ENCODE assay signal across 27 mouse cellular contexts in the genomic region with DNA sequence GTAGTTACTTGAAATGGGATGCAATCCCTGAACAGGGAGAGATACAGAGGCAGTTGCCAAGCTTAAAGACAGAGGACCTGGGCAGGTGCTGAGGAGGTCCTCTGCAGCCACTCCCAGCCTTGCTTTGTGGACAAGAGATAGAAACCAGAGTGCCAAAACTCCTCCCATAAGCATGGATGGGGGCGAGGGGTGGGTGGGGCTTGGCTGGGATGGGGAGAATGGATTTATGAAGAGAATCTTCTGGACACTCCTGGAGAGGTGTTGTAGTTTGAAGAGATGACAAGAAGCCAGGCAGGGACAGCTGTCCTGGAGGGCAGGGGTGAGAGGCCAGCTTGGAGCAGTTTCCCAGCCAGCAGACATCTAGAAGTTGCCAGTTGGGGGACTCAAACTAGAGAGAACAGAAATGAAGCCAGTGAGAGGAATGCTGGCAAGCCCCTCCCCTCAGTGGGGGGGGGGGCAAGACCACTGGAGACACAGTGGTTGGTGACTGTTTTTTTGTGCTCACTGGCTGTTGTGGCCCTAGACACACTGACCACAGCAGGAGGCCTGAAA. TPM values are rescaled to one million over a fixed set of nuclear protein-coding genes. Genes with fewer than 3 reads are reported as not detected.
DNase-seq lines count a peak whose midpoint lies in the region; ATAC-seq and TF ChIP-seq lines count a peak whose summit lies in the region.
"Had no signal": no experiment of that assay in that cellular context is flagged by ENCODE, and none has a peak within 500 bp of the region (broad histone marks: within the 10 kb centered on the region; RNA-seq: fewer than 3 reads in every experiment).

No protein-coding gene starts in this region.

- no peak for TF ChIP-seq EP300 in stomach, postnatal 0 days (optimal IDR thresholded peaks at IDR 0.05)

- ATAC-seq in forebrain, embryonic 11.5 days (replicated peaks; ENCODE audit: low FRiP score): no peak
- no peak for ATAC-seq in forebrain, embryonic 16.5 days
- ATAC-seq in hindbrain, embryonic 16.5 days: no peak
- peak; percentile 29; the same call in 1 of the 2 replicates for ATAC-seq in lung, embryonic 16.5 days (ENCODE audit: low read depth)
- no peak for ATAC-seq in stomach, postnatal 0 days (ENCODE audit: low FRiP score, low TSS enrichment)
- ATAC-seq: forebrain, embryonic 13.5 days; forebrain, postnatal 0 days; Patski had no signal

- H3K4me3 ChIP-seq in forebrain, embryonic 11.5 days (ENCODE audit: low read depth, low read length): no peak overlapping the region
- no peak overlapping the region for H3K4me3 ChIP-seq in forebrain, embryonic 16.5 days (replicated peaks; ENCODE audit: low read length)
- H3K4me3 ChIP-seq in hindbrain, embryonic 10.5 days: no peak overlapping the region
- no peak overlapping the region for H3K4me3 ChIP-seq in hindbrain, embryonic 16.5 days (ENCODE audit: low read length)
- H3K4me3 ChIP-seq in lung, embryonic 16.5 days (ENCODE audit: low read length): no peak overlapping the region
- no peak overlapping the region for H3K4me3 ChIP-seq in stomach, postnatal 0 days (ENCODE audit: low read depth, low read length)
- H3K4me3 ChIP-seq: embryonic facial prominence, embryonic 10.5 days; embryonic facial prominence, embryonic 13.5 days; erythroblast, embryonic 14.5 days; forebrain, embryonic 13.5 days; gastrocnemius, adult 2 months; heart, embryonic 13.5 days had no signal

- H3K9me3 ChIP-seq in forebrain, embryonic 11.5 days (ENCODE audit: control insufficient read depth, low read length): no peaks in the 10 kb centered on the region
- no peaks in the 10 kb centered on the region for H3K9me3 ChIP-seq in forebrain, embryonic 16.5 days (ENCODE audit: control insufficient read depth, low read length)
- peaks cover 5% of the 10 kb centered on the region; the same call in 1 of the 2 replicates for H3K9me3 ChIP-seq in hindbrain, embryonic 10.5 days
- no peaks in the 10 kb centered on the region for H3K9me3 ChIP-seq in hindbrain, embryonic 16.5 days (ENCODE audit: control insufficient read depth, low read length)
- 0 out of 2 replicates have a peak, but pooled peaks cover 3% of the 10 kb centered on the region for H3K9me3 ChIP-seq in lung, embryonic 16.5 days (ENCODE audit: control insufficient read depth, low read length)
- H3K9me3 ChIP-seq in stomach, postnatal 0 days (ENCODE audit: control insufficient read depth, low read length): no peaks in the 10 kb centered on the region
- H3K9me3 ChIP-seq: embryonic facial prominence, embryonic 10.5 days; embryonic facial prominence, embryonic 13.5 days; forebrain, embryonic 13.5 days; G1E; heart, embryonic 13.5 days had no signal

- 86% methylated on average over 1 of the region's 1 CpGs for WGBS in forebrain, embryonic 11.5 days
- 100% methylated on average over 1 of the region's 1 CpGs for WGBS in forebrain, embryonic 16.5 days
- WGBS in hindbrain, embryonic 10.5 days: 70% methylated on average over 1 of the region's 1 CpGs
- 68% methylated on average over 1 of the region's 1 CpGs for WGBS in hindbrain, embryonic 16.5 days
- WGBS in lung, embryonic 16.5 days: 46% methylated on average over 1 of the region's 1 CpGs
- 81% methylated on average over 1 of the region's 1 CpGs for WGBS in stomach, postnatal 0 days

- no peaks in the 10 kb centered on the region for H3K36me3 ChIP-seq in forebrain, embryonic 11.5 days (ENCODE audit: control insufficient read depth, insufficient read depth, low read length)
- no peaks in the 10 kb centered on the region for H3K36me3 ChIP-seq in forebrain, embryonic 16.5 days (ENCODE audit: control insufficient read depth, insufficient read depth)
- peaks cover 7% of the 10 kb centered on the region for H3K36me3 ChIP-seq in hindbrain, embryonic 10.5 days
- no peaks in the 10 kb centered on the region for H3K36me3 ChIP-seq in hindbrain, embryonic 16.5 days (ENCODE audit: control insufficient read depth, insufficient read depth, low read length)
- no peaks in the 10 kb centered on the region for H3K36me3 ChIP-seq in lung, embryonic 16.5 days (ENCODE audit: control insufficient read depth, insufficient read depth, low read length)
- no peaks in the 10 kb centered on the region for H3K36me3 ChIP-seq in stomach, postnatal 0 days (ENCODE audit: control insufficient read depth, insufficient read depth, low read length)
- H3K36me3 ChIP-seq: embryonic facial prominence, embryonic 13.5 days had no signal

- H3K4me1 ChIP-seq in forebrain, embryonic 11.5 days (replicated peaks; ENCODE audit: control insufficient read depth, insufficient read depth, low read length): peaks cover 6% of the 10 kb centered on the region
- H3K4me1 ChIP-seq in forebrain, embryonic 16.5 days (replicated peaks; ENCODE audit: control insufficient read depth, insufficient read depth, low read length): peaks cover 27% of the 10 kb centered on the region
- peaks cover 45% of the 10 kb centered on the region for H3K4me1 ChIP-seq in hindbrain, embryonic 10.5 days (replicated peaks)
- peaks cover 4% of the 10 kb centered on the region; the same call in 1 of the 2 replicates for H3K4me1 ChIP-seq in hindbrain, embryonic 16.5 days (ENCODE audit: control insufficient read depth, insufficient read depth, low read depth, low read length)
- no peaks in the 10 kb centered on the region for H3K4me1 ChIP-seq in lung, embryonic 16.5 days (replicated peaks; ENCODE audit: control insufficient read depth, insufficient read depth, low read length)
- H3K4me1 ChIP-seq in stomach, postnatal 0 days (replicated peaks; ENCODE audit: control insufficient read depth, insufficient read depth): no peaks in the 10 kb centered on the region
- H3K4me1 ChIP-seq: heart, embryonic 13.5 days had no signal

- no peaks in the 10 kb centered on the region for H3K27me3 ChIP-seq in forebrain, embryonic 11.5 days (ENCODE audit: control insufficient read depth, insufficient read depth, low read length)
- H3K27me3 ChIP-seq in forebrain, embryonic 16.5 days (replicated peaks; ENCODE audit: control insufficient read depth, insufficient read depth, low read length): no peaks in the 10 kb centered on the region
- H3K27me3 ChIP-seq in hindbrain, embryonic 10.5 days (ENCODE audit: insufficient read depth, poor library complexity, severe bottlenecking): no peaks in the 10 kb centered on the region
- H3K27me3 ChIP-seq in hindbrain, embryonic 16.5 days (replicated peaks; ENCODE audit: control insufficient read depth, insufficient read depth, low read length): no peaks in the 10 kb centered on the region
- no peaks in the 10 kb centered on the region for H3K27me3 ChIP-seq in lung, embryonic 16.5 days (ENCODE audit: control insufficient read depth, insufficient read depth, low read depth, low read length)
- H3K27me3 ChIP-seq in stomach, postnatal 0 days (ENCODE audit: control insufficient read depth, insufficient read depth, low read length): no peaks in the 10 kb centered on the region
- H3K27me3 ChIP-seq: CH12.LX; embryonic facial prominence, embryonic 13.5 days; forebrain, embryonic 13.5 days; heart, embryonic 13.5 days; Patski had no signal

- peak; percentile 30 for DNase-seq in forebrain, embryonic 11.5 days (ENCODE audit: low spot score)
- no peak for DNase-seq in hindbrain, embryonic 10.5 days (ENCODE audit: low spot score)
- no peak for DNase-seq in lung, postnatal 10 days
- peak; percentile 11 for DNase-seq in stomach, postnatal 0 days (ENCODE audit: low spot score)
- DNase-seq: adrenal gland, postnatal 10 days; adrenal gland, postnatal 36 days; B cell, adult 2 months; cerebellum, adult 18-20 months; cerebellum, adult 9-10 months; cerebellum, postnatal 25 days; embryo, embryonic 11 days; forebrain, postnatal 0 days; gastrocnemius, adult 2 months; gastrocnemius, postnatal 14 days; heart, adult 18-20 months had no signal

- H3K4me2 ChIP-seq in forebrain, embryonic 11.5 days (ENCODE audit: low read depth, low read length, severe bottlenecking): no peak overlapping the region
- no peak overlapping the region for H3K4me2 ChIP-seq in forebrain, embryonic 16.5 days (ENCODE audit: low read length)
- H3K4me2 ChIP-seq in hindbrain, embryonic 16.5 days (ENCODE audit: low read length): no peak overlapping the region
- H3K4me2 ChIP-seq in lung, embryonic 16.5 days (ENCODE audit: low read depth, low read length): no peak overlapping the region
- H3K4me2 ChIP-seq in stomach, postnatal 0 days (replicated peaks; ENCODE audit: low read depth): no peak overlapping the region
- H3K4me2 ChIP-seq: embryonic facial prominence, embryonic 13.5 days; forebrain, embryonic 13.5 days; heart, embryonic 13.5 days; hindbrain, embryonic 14.5 days had no signal

- H3K9ac ChIP-seq in forebrain, embryonic 11.5 days (ENCODE audit: low read length): no peak overlapping the region
- no peak overlapping the region for H3K9ac ChIP-seq in forebrain, embryonic 16.5 days (replicated peaks; ENCODE audit: low read depth, low read length)
- H3K9ac ChIP-seq in hindbrain, embryonic 16.5 days (ENCODE audit: low read depth, low read length): no peak overlapping the region
- H3K9ac ChIP-seq in lung, embryonic 16.5 days (ENCODE audit: low read length): no peak overlapping the region
- H3K9ac ChIP-seq in stomach, postnatal 0 days (ENCODE audit: low read length): no peak overlapping the region
- H3K9ac ChIP-seq: embryonic facial prominence, embryonic 13.5 days; forebrain, embryonic 13.5 days; forebrain, postnatal 0 days; heart, embryonic 13.5 days; hindbrain, embryonic 14.5 days had no signal

- H3K27ac ChIP-seq in forebrain, embryonic 11.5 days (ENCODE audit: low read depth, low read length): no peak overlapping the region
- H3K27ac ChIP-seq in forebrain, embryonic 16.5 days (ENCODE audit: low read length): no peak overlapping the region
- peak overlapping the region; percentile 53; the same call in 1 of the 2 replicates for H3K27ac ChIP-seq in hindbrain, embryonic 10.5 days
- H3K27ac ChIP-seq in hindbrain, embryonic 16.5 days (ENCODE audit: low read depth, low read length): no peak overlapping the region
- no peak overlapping the region for H3K27ac ChIP-seq in lung, embryonic 16.5 days (ENCODE audit: low read length)
- no peak overlapping the region for H3K27ac ChIP-seq in stomach, postnatal 0 days (replicated peaks)
- H3K27ac ChIP-seq: embryonic facial prominence, embryonic 10.5 days; embryonic facial prominence, embryonic 13.5 days; forebrain, embryonic 13.5 days; gastrocnemius, adult 2 months; heart, embryonic 13.5 days; hindbrain, embryonic 14.5 days had no signal

- TF ChIP-seq CTCF in stomach, postnatal 0 days (IDR thresholded peaks at IDR 0.05; ENCODE audit: low read depth): no peak

RNA-seq across cellular contexts. Expression of gene Gm4353, which starts 34.9 kb away (rescaled TPM):
- 0.56 and 0.91 TPM in 2 replicates for polyA plus RNA-seq in forebrain, embryonic 11.5 days (2014; fragmentation: Nextera tagmentation; extraction: Ambion mirVana)
- polyA plus RNA-seq in forebrain, embryonic 16.5 days (2015; fragmentation: Nextera tagmentation; extraction: Ambion mirVana): 1.2 and 1.5 TPM in 2 replicates
- 0.71 and 0.90 TPM in 2 replicates for polyA plus RNA-seq in hindbrain, embryonic 10.5 days (2016; fragmentation: Nextera tagmentation; extraction: Ambion mirVana)
- polyA plus RNA-seq in hindbrain, embryonic 16.5 days (2015; fragmentation: Nextera tagmentation; extraction: Ambion mirVana): 0.61 and 2.3 TPM in 2 replicates
- polyA plus RNA-seq in lung, embryonic 16.5 days (2015; fragmentation: Nextera tagmentation; extraction: Ambion mirVana): 1.3 and 1.5 TPM in 2 replicates
- polyA plus RNA-seq in stomach, postnatal 0 days (2015; fragmentation: Nextera tagmentation; extraction: Ambion mirVana): 0.18 and 0.33 TPM in 2 replicates
- polyA plus RNA-seq: G1E had no signal

Comparison
In these comparisons a context has a peak if more than half of its experiments do, and no peak if none do; other contexts are left out.
1. DNase-seq: peak in forebrain, embryonic 11.5 days (single experiment) and stomach, postnatal 0 days (single experiment); none in hindbrain, embryonic 10.5 days (single experiment) and lung, postnatal 10 days (single experiment).